Mouse (Mus musculus) kidney, postnatal 0 days (tissue): ENCODE measurements around the gene Ifna16. TPM values are rescaled to one million over a fixed set of nuclear protein-coding genes. Genes with fewer than 3 reads are reported as not detected.

Experiments used
- ATAC-seq: fragments of 200-750 bp; cut with Nextera tagmentation; replicated peaks from 2 replicates; pipeline ENCODE4 v1.8.0; 2017; ENCODE audit warnings: low read depth, moderate number of reproducible peaks, moderate TSS enrichment, moderate library complexity; ENCODE audit not compliant: low FRiP score
- DNase-seq: peaks from one replicate; pipeline ENCODE4 v3.0.0-alpha.2; 2016; ENCODE audit warnings: low spot score
- H3K27ac ChIP-seq: fragments of 300-500 bp; sonication (generic); 2 replicates; pipeline ENCODE4 v1.5.1; 2014; ENCODE audit warnings: mild to moderate bottlenecking
- H3K27me3 ChIP-seq: fragments of 300-500 bp; sonication (generic); 2 replicates; pipeline ENCODE4 v1.6.1; 2014; ENCODE audit warnings: low read length, mixed read lengths; ENCODE audit not compliant: insufficient read depth
- H3K36me3 ChIP-seq: fragments of 300-500 bp; sonication (generic); 2 replicates; pipeline ENCODE4 v1.6.1; 2014; ENCODE audit warnings: low read length, mixed read lengths; ENCODE audit not compliant: insufficient read depth
- H3K4me1 ChIP-seq: fragments of 300-500 bp; sonication (generic); replicated peaks from 2 replicates; pipeline ENCODE4 v1.6.1; 2014; ENCODE audit warnings: antibody characterized with exemption, low read length, mixed read lengths; ENCODE audit not compliant: insufficient read depth
- H3K4me2 ChIP-seq: fragments of 300-500 bp; sonication (generic); 2 replicates; pipeline ENCODE4 v1.6.1; 2014; ENCODE audit warnings: mild to moderate bottlenecking, low read length, moderate library complexity, mixed read lengths
- H3K4me3 ChIP-seq: fragments of 300-500 bp; sonication (generic); replicated peaks from 2 replicates; pipeline ENCODE4 v1.5.1; 2014; ENCODE audit warnings: low read depth, low read length
- H3K9ac ChIP-seq: fragments of 300-500 bp; sonication (generic); 2 replicates; pipeline ENCODE4 v1.6.1; 2014; ENCODE audit warnings: low read depth, low read length
- H3K9me3 ChIP-seq: fragments of 300-500 bp; sonication (generic); replicated peaks from 2 replicates; pipeline ENCODE4 v1.6.1; 2016; ENCODE audit warnings: low read length, inconsistent platforms, mixed read lengths
- CTCF ChIP-seq: IDR thresholded peaks from 2 replicates; pipeline ENCODE4 v1.5.1; 2016; ENCODE audit warnings: antibody characterized with exemption, low read depth, mild to moderate bottlenecking, moderate library complexity
- WGBS: fragments of 180-500 bp; shearing (Covaris S2); extraction: QIAGEN DNeasy Blood & Tissue Kit; methylation state at CpG from one replicate; pipeline ENCODE4 v1.1.7; 2014; 5-methylcytosine and 5-hydroxymethylcytosine counted together
- polyA plus RNA-seq: library from polyadenylated mRNA; unstranded; fragments of >200 nt; fragmentation: Nextera tagmentation; extraction: Ambion mirVana; gene quantifications from 2 replicates; pipeline ENCODE4 v1.2.1, GENCODE M21; 2015

Ifna16 gene
- polyA plus RNA-seq, 1 experiment from 2014 or later: not detected

DNA sequence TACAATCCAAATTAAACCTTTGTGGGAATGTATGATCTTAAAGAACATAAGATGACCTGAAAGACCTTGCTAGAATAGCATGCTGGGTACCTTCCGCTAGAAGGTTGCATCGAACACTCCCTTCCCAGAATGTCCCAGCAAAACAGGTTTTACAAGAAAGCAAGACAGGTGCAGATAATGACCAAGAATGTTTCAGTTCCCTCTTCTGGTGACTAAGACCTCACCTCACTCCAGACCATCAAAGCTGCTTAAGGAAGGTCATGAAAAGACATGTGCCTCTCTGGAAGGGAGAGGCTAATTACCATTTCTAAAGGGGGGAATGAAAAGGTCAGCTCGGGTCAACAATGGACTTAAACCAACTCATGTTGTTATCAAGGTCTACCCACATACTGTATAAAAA lies 23.1 kb downstream of the Ifna16 start:
- H3K36me3 ChIP-seq: no peaks in the 10 kb centered on the region
- H3K9ac ChIP-seq: no peak overlapping the region
- H3K4me3 ChIP-seq: no peak overlapping the region
- DNase-seq (no peak), ATAC-seq (no peak)
- TF ChIP-seq CTCF: no peak
- no peaks in the 10 kb centered on the region for H3K4me1 ChIP-seq
- WGBS: 78% methylated on average over 3 of the region's 3 CpGs
- no peaks in the 10 kb centered on the region for H3K9me3 ChIP-seq
- no peak overlapping the region for H3K27ac ChIP-seq
- H3K27me3 ChIP-seq: no peaks in the 10 kb centered on the region
- no peak overlapping the region for H3K4me2 ChIP-seq

DNA sequence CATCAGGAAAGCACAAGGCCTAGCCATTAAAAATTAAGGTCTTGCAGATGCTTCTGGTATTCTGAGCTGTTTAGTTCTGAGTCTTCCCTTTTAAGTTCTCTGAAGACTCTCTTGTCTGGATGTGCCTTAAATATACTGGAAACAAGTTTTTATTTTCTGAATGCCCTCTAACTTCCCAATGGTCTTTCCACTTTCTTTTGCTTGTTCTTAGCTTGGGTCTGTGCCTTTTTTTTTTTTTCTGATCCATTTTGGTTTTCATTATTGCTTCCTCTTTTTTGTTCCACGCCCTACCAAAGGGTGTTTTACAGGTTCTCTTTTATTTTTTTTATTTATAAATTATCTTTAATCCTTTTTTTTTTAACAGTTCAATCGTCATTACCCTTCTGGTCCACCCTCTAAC lies 32.4 kb downstream of the Ifna16 start, which contains the start of gene Ifna13:
TSS of gene Ifna13 (minus strand) at position 101 of the 400 bp plus-strand sequence.
- DNase-seq (no peak), ATAC-seq (no peak)
- H3K4me3 ChIP-seq: no peak within 1 kb of the TSS
- no peak for TF ChIP-seq CTCF
- no peaks in the 10 kb centered on the region for H3K4me1 ChIP-seq
- WGBS: 59% methylated on average over 2 of the region's 2 CpGs
- no peaks in the 10 kb centered on the region for H3K27me3 ChIP-seq
- no peak within 1 kb of the TSS for H3K27ac ChIP-seq
- no peaks in the 10 kb centered on the region for H3K9me3 ChIP-seq
- H3K36me3 ChIP-seq: no peaks in the 10 kb centered on the region
- H3K9ac ChIP-seq: no peak within 1 kb of the TSS
- H3K4me2 ChIP-seq: no peak within 1 kb of the TSS

DNA sequence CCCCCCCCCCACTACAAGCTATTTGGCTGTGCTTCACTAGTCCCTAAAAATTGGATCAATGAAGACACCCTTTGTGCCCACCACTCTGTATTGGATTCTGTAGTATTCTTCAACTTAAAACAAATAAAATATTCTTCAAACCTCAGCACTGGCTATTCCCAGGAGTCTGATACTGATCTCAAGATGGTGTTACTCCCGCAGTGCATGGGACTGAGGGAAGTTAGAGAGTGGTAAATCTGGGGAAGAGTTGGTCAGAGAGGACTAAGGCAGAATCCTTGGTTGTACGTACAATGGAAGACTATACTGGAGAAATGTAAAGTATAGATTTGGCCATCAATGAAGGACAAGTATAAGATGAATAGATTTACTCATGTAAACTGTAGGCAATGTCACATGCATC lies 34.2 kb downstream of the Ifna16 start:
- no peaks in the 10 kb centered on the region for H3K36me3 ChIP-seq
- H3K9ac ChIP-seq: no peak overlapping the region
- no peak overlapping the region for H3K27ac ChIP-seq
- no peak for ATAC-seq
- H3K4me1 ChIP-seq: no peaks in the 10 kb centered on the region
- DNase-seq: peak; percentile 5
- H3K27me3 ChIP-seq: no peaks in the 10 kb centered on the region
- H3K4me3 ChIP-seq: no peak overlapping the region
- no peaks in the 10 kb centered on the region for H3K9me3 ChIP-seq
- no peak overlapping the region for H3K4me2 ChIP-seq
- WGBS: 14% methylated on average over 2 of the region's 2 CpGs
- no peak for TF ChIP-seq CTCF

DNA sequence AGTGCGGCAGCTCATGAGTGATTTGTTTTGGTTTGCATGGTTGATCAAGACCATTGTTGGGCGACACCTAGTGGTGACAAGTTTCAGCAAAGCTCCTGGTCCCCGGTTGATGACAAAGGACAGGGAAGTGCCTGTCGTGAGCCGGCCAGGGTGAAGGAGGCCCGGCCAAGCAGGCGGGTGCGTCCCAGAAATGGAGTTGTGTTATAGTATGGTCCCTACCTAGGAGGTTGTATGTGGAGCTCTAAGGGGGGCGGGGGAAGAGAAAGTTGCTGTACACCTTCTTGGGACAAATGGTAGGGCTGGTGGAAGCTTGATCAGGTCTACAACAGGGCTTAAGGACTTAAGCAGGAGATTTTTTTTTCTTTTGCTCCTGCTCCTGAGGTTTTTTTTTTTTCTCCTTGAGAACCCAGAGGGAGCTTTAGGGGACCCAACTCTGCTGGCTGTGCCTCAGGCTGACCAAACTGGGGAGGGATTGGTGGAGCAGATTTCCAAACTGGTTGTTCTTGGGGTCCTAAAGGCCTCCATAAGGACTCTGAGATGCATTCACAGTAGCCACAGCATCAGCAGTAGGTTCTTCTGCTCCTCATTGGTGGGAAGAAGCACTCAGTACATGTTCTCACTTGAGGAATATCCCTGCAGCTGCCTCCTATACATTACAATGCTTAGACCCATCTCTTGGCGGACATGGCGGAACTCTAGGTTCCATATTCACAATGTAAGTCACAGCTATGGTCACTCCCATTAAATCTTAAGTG lies 35.5 kb downstream of the Ifna16 start:
- ATAC-seq (peak; percentile 96), DNase-seq (peak; percentile 100)
- 11% methylated on average over 11 of the region's 11 CpGs for WGBS
- Histone ChIP-seq H3K27me3 (no peaks in the 10 kb centered on the region), H3K9me3 (no peaks in the 10 kb centered on the region), H3K4me3 (peak overlapping the region; percentile 49), H3K27ac (0 out of 2 replicates have a peak overlapping the region, but pooled peaks have one; percentile 10), H3K9ac (peak overlapping the region; percentile 37; the same call in 1 of the 2 replicates), H3K36me3 (no peaks in the 10 kb centered on the region), H3K4me1 (no peaks in the 10 kb centered on the region), H3K4me2 (peak overlapping the region; percentile 63)
- TF ChIP-seq CTCF: peak; percentile 95

DNA sequence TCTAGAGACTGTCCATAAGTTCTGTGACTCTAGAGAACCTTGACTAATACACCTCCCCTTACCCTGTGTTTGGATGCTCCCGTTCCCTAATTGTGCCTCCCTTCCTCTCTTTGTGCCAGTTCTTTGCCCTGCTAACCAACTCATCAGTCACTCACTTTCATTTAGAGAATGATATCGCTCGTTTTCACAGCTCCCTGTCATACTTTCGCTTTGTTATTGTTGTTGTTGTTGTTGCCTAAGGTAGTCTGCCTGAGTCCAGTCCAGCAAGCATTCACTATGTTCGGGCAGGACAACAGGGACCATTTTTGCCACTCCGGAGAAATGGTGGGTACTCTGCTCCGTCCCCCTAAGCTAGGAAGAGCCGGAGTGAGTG lies 36.0 kb downstream of the Ifna16 start:
- Histone ChIP-seq H3K4me2 (peak overlapping the region; percentile 63), H3K27me3 (no peaks in the 10 kb centered on the region), H3K9ac (peak overlapping the region; percentile 37; the same call in 1 of the 2 replicates), H3K27ac (no peak overlapping the region), H3K4me3 (peak overlapping the region; percentile 49), H3K36me3 (no peaks in the 10 kb centered on the region), H3K4me1 (no peaks in the 10 kb centered on the region), H3K9me3 (no peaks in the 10 kb centered on the region)
- WGBS: 51% methylated on average over 8 of the region's 8 CpGs
- no peak for TF ChIP-seq CTCF
- ATAC-seq (no peak), DNase-seq (no peak)

DNA sequence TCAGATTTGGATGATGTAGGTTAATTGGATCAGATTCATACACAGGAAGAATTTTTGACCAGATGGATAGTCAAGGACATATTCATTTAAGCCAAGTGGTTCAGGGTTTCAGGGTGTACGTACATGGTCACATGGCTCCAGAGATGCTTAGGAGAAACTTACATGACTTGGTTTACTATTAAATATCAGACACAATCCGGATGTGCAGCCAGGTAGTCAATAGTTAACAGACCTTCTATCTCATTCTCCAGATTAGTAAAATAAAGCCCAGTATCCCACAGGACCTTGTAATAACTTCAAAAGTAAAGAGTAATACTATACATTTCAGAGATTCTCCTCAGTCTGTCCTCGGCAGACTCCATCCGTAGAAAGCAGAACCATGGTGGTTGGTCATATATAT lies 42.4 kb downstream of the Ifna16 start, which contains the start of gene C87499:
TSS of gene C87499 (minus strand) at position 101 of the 400 bp plus-strand sequence.
- H3K27ac ChIP-seq: no peak within 1 kb of the TSS
- 88% methylated on average over 4 of the region's 4 CpGs for WGBS
- TF ChIP-seq CTCF: no peak

More for the DNA sequence above, 42.4 kb downstream of the Ifna16 start, which contains the start of gene C87499:
- H3K4me3 ChIP-seq: no peak within 1 kb of the TSS
- H3K4me1 ChIP-seq: no peaks in the 10 kb centered on the region
- H3K9me3 ChIP-seq: no peaks in the 10 kb centered on the region
- no peak for ATAC-seq
- no peaks in the 10 kb centered on the region for H3K36me3 ChIP-seq
- no peak for DNase-seq
- no peak within 1 kb of the TSS for H3K4me2 ChIP-seq
- H3K9ac ChIP-seq: no peak within 1 kb of the TSS
- no peaks in the 10 kb centered on the region for H3K27me3 ChIP-seq

Other genes starting within 250 kb of the Ifna16 start
- 33.5 and 37.0 TPM in 2 replicates for gene Hacd4, start 238.0 kb downstream of the Ifna16 start, polyA plus RNA-seq
- not detected in 2 replicates for gene Ifnb1, start 154.2 kb downstream of the Ifna16 start, polyA plus RNA-seq
- not detected in 2 replicates for gene Ifna15, start 118.7 kb downstream of the Ifna16 start, polyA plus RNA-seq
- not detected in 2 replicates for gene Ifna14, start 105.1 kb downstream of the Ifna16 start, polyA plus RNA-seq
- not detected in 2 replicates for gene Ifna9, start 84.5 kb downstream of the Ifna16 start, polyA plus RNA-seq
- gene Ifna12, start 73.5 kb downstream of the Ifna16 start, polyA plus RNA-seq: not detected in 2 replicates
- not detected in 2 replicates for gene C87499, start 42.5 kb downstream of the Ifna16 start, polyA plus RNA-seq
- gene Ifna13, start 32.5 kb downstream of the Ifna16 start, polyA plus RNA-seq: not detected in 2 replicates
- gene Ifna2, start 7.0 kb upstream of the Ifna16 start, polyA plus RNA-seq: not detected in 2 replicates
- not detected in 2 replicates for gene Ifnab, start 14.4 kb upstream of the Ifna16 start, polyA plus RNA-seq
- 0.38 and 0.49 TPM in 2 replicates for gene Gm26566, start 44.9 kb upstream of the Ifna16 start, polyA plus RNA-seq
- gene Klhl9, start 45.5 kb upstream of the Ifna16 start, polyA plus RNA-seq: 84.2 and 86.5 TPM in 2 replicates
- 0.29 TPM in 1 of 2 replicates, not detected in the other for gene Gm13271, start 77.9 kb upstream of the Ifna16 start, polyA plus RNA-seq
- gene Gm13283, start 83.2 kb upstream of the Ifna16 start, polyA plus RNA-seq: 0.49 and 0.71 TPM in 2 replicates
- gene Gm13290, start 96.9 kb upstream of the Ifna16 start, polyA plus RNA-seq: 0.49 TPM in 1 of 2 replicates, not detected in the other
- gene Gm13289, start 100.0 kb upstream of the Ifna16 start, polyA plus RNA-seq: not detected in 2 replicates
- gene Gm13272, start 102.9 kb upstream of the Ifna16 start, polyA plus RNA-seq: not detected in 2 replicates
- gene Ifnz, start 105.2 kb upstream of the Ifna16 start, polyA plus RNA-seq: 0.14 and 0.46 TPM in 2 replicates
- not detected in 2 replicates for gene Gm13276, start 108.8 kb upstream of the Ifna16 start, polyA plus RNA-seq
- not detected in 2 replicates for gene Gm13277, start 111.7 kb upstream of the Ifna16 start, polyA plus RNA-seq
- gene Gm13278, start 114.6 kb upstream of the Ifna16 start, polyA plus RNA-seq: not detected in 2 replicates
- not detected in 2 replicates for gene Gm13275, start 117.6 kb upstream of the Ifna16 start, polyA plus RNA-seq
- gene Gm13279, start 120.5 kb upstream of the Ifna16 start, polyA plus RNA-seq: not detected in 2 replicates
- gene Gm13285, start 122.7 kb upstream of the Ifna16 start, polyA plus RNA-seq: 1.3 TPM in 1 of 2 replicates, not detected in the other
- not detected in 2 replicates for gene Gm13287, start 126.3 kb upstream of the Ifna16 start, polyA plus RNA-seq
- gene Gm13288, start 128.6 kb upstream of the Ifna16 start, polyA plus RNA-seq: 0.09 TPM in 1 of 2 replicates, not detected in the other
- not detected in 2 replicates for gene Ifna7, start 139.3 kb upstream of the Ifna16 start, polyA plus RNA-seq
- not detected in 2 replicates for gene Ifna11, start 143.0 kb upstream of the Ifna16 start, polyA plus RNA-seq
- not detected in 2 replicates for gene Ifna6, start 150.5 kb upstream of the Ifna16 start, polyA plus RNA-seq
- not detected in 2 replicates for gene Ifna5, start 158.6 kb upstream of the Ifna16 start, polyA plus RNA-seq
- not detected in 2 replicates for gene Ifna4, start 164.9 kb upstream of the Ifna16 start, polyA plus RNA-seq
- gene Ifna1, start 173.2 kb upstream of the Ifna16 start, polyA plus RNA-seq: not detected in 2 replicates
- not detected in 2 replicates for gene Ifne, start 203.3 kb upstream of the Ifna16 start, polyA plus RNA-seq